10 mouse cellular contexts compared by ENCODE assay signal in the genomic region with DNA sequence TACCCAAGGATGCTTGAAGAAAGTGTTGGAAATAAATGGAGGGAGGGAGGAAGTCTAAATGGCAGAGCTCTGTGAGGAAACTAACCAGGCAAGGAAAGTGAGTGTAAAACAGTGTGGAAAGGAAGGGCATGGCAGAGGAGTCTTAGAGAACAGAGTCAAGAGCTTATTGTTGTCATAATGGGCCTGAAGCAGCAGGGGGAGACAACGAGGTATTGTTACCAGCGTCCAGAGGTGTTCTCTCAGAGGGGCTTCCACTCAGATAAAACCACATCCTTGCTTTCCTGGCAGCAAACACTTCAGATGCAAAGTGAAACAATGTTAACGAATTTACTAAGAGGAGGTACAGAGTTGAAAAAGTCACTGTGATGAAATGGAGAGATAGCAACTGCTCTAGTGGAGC. TPM values are rescaled to one million over a fixed set of nuclear protein-coding genes. Genes with fewer than 3 reads are reported as not detected.
DNase-seq lines count a peak whose midpoint lies in the region; ATAC-seq and TF ChIP-seq lines count a peak whose summit lies in the region.
"Had no signal": no experiment of that assay in that cellular context is flagged by ENCODE, and none has a peak within 500 bp of the region (broad histone marks: within the 10 kb centered on the region; RNA-seq: fewer than 3 reads in every experiment).

No protein-coding gene starts in this region.

- no peak overlapping the region for H3K27ac ChIP-seq in left cerebral cortex, adult 2 months
- H3K27ac ChIP-seq: heart, embryonic 10.5 days had no signal

- peak; percentile 30 for DNase-seq in CD4-positive, CD25-positive, alpha-beta regulatory T cell, adult 2 months (ENCODE audit: low read depth, low spot score)
- no peak for DNase-seq in left cerebral cortex, adult 2 months (ENCODE audit: extremely low spot score in 1 of 2, low spot score in 2 of 2)
- DNase-seq in left cerebral cortex, adult 18-20 months (ENCODE audit: low spot score in 2 of 2), result no peak
- DNase-seq in NIH3T3 (ENCODE audit: low read depth), result peak; percentile 46
- peak; percentile 39 for DNase-seq in retina, postnatal 1 day
- DNase-seq in c-Kit-positive CD71-positive TER-119-positive erythroid progenitor cells, embryonic 14.5 days (ENCODE audit: low spot score), result no peak
- no peak for DNase-seq in gastrocnemius, postnatal 25 days

- no peak for ATAC-seq in CD4-positive, CD25-positive, alpha-beta regulatory T cell, adult 4 months

- peak; percentile 24 for TF ChIP-seq CTCF in left cerebral cortex, adult 2 months (IDR thresholded peaks at IDR 0.05)

- intact Hi-C loops in left cerebral cortex, adult 2 months (cut with DNase I), result no loop called here

- no peak overlapping the region for H3K4me3 ChIP-seq in left cerebral cortex, adult 2 months
- H3K4me3 ChIP-seq: heart, embryonic 10.5 days; myocyte had no signal

RNA-seq across cellular contexts. Expression of a gene that starts 33.1 kb away (rescaled TPM):
- not detected for polyA plus RNA-seq in CD4-positive, CD25-positive, alpha-beta regulatory T cell, adult 4 months (2017; shearing (Covaris generic))
- 10 to 100 TPM; 13.0 to 13.2 TPM for total RNA-seq in left cerebral cortex, adult 2 months (2021)
- total RNA-seq in left cerebral cortex, adult 18-20 months (2021), result 10 to 100 TPM in 1 of 2 experiments, 1 to 10 TPM in 1; 9.8 to 10.2 TPM
- 1 to 10 TPM; 3.3 to 3.9 TPM for total RNA-seq in gastrocnemius, postnatal 25 days (2021)

Comparison
In these comparisons a context has a peak if more than half of its experiments do, and no peak if none do; other contexts are left out.
1. DNase-seq: peak in CD4-positive, CD25-positive, alpha-beta regulatory T cell, adult 2 months (single experiment), NIH3T3 (single experiment) and retina, postnatal 1 day (single experiment); none in left cerebral cortex, adult 2 months (0 of 2), left cerebral cortex, adult 18-20 months (0 of 2), c-Kit-positive CD71-positive TER-119-positive erythroid progenitor cells, embryonic 14.5 days (single experiment) and gastrocnemius, postnatal 25 days (single experiment).